Mouse (Mus musculus) kidney, postnatal 0 days (tissue): ENCODE data around the gene Hist1h1c. TPM values are rescaled to one million over a fixed set of nuclear protein-coding genes. Genes with fewer than 3 reads are reported as not detected.
"Not testable (repeated sequence)": the region's sequence is repeated elsewhere in the genome, so short reads cannot be mapped to it uniquely, and the experiment has no call there.

Experiments
- ATAC-seq: fragments of 200-750 bp; cut with Nextera tagmentation; replicated peaks from 2 replicates; pipeline ENCODE4 v1.8.0; 2017; ENCODE audit warnings: low read depth, moderate number of reproducible peaks, moderate TSS enrichment, moderate library complexity; ENCODE audit not compliant: low FRiP score
- DNase-seq: peaks from one replicate; pipeline ENCODE4 v3.0.0-alpha.2; 2016; ENCODE audit warnings: low spot score
- H3K27ac ChIP-seq: fragments of 300-500 bp; sonication (generic); 2 replicates; pipeline ENCODE4 v1.5.1; 2014; ENCODE audit warnings: mild to moderate bottlenecking
- H3K27me3 ChIP-seq: fragments of 300-500 bp; sonication (generic); 2 replicates; pipeline ENCODE4 v1.6.1; 2014; ENCODE audit warnings: low read length, mixed read lengths; ENCODE audit not compliant: insufficient read depth
- H3K36me3 ChIP-seq: fragments of 300-500 bp; sonication (generic); 2 replicates; pipeline ENCODE4 v1.6.1; 2014; ENCODE audit warnings: low read length, mixed read lengths; ENCODE audit not compliant: insufficient read depth
- H3K4me1 ChIP-seq: fragments of 300-500 bp; sonication (generic); replicated peaks from 2 replicates; pipeline ENCODE4 v1.6.1; 2014; ENCODE audit warnings: antibody characterized with exemption, low read length, mixed read lengths; ENCODE audit not compliant: insufficient read depth
- H3K4me2 ChIP-seq: fragments of 300-500 bp; sonication (generic); 2 replicates; pipeline ENCODE4 v1.6.1; 2014; ENCODE audit warnings: mild to moderate bottlenecking, low read length, moderate library complexity, mixed read lengths
- H3K4me3 ChIP-seq: fragments of 300-500 bp; sonication (generic); replicated peaks from 2 replicates; pipeline ENCODE4 v1.5.1; 2014; ENCODE audit warnings: low read depth, low read length
- H3K9ac ChIP-seq: fragments of 300-500 bp; sonication (generic); 2 replicates; pipeline ENCODE4 v1.6.1; 2014; ENCODE audit warnings: low read depth, low read length
- H3K9me3 ChIP-seq: fragments of 300-500 bp; sonication (generic); replicated peaks from 2 replicates; pipeline ENCODE4 v1.6.1; 2016; ENCODE audit warnings: low read length, inconsistent platforms, mixed read lengths
- CTCF ChIP-seq: IDR thresholded peaks from 2 replicates; pipeline ENCODE4 v1.5.1; 2016; ENCODE audit warnings: antibody characterized with exemption, low read depth, mild to moderate bottlenecking, moderate library complexity
- WGBS: fragments of 180-500 bp; shearing (Covaris S2); extraction: QIAGEN DNeasy Blood & Tissue Kit; methylation state at CpG from one replicate; pipeline ENCODE4 v1.1.7; 2014; 5-methylcytosine and 5-hydroxymethylcytosine counted together
- polyA plus RNA-seq: library from polyadenylated mRNA; unstranded; fragments of >200 nt; fragmentation: Nextera tagmentation; extraction: Ambion mirVana; gene quantifications from 2 replicates; pipeline ENCODE4 v1.2.1, GENCODE M21; 2015

The Hist1h1c gene
- polyA plus RNA-seq, 1 experiment from 2014 or later = 41.0 TPM

- ATAC-seq = peak; percentile 70
- DNase-seq = peak; percentile 93
- Histone ChIP-seq H3K27ac (peak overlapping the region; percentile 83), H3K36me3 (no peaks in the 10 kb centered on the region), H3K9me3 (no peaks in the 10 kb centered on the region), H3K4me2 (peak overlapping the region; percentile 57), H3K27me3 (no peaks in the 10 kb centered on the region), H3K4me3 (peak overlapping the region; percentile 41), H3K9ac (peak overlapping the region; percentile 63), H3K4me1 (no peaks in the 10 kb centered on the region)
- TF ChIP-seq CTCF = peak; percentile 86
- under 1% methylated on average over 22 of the region's 32 CpGs for WGBS
Measured at GRCm38 (mm10) chr13:23697491-23698299, 40.9 kb upstream of the Hist1h1c start.

GRCm38 (mm10) chr13:23698300-23698693 is 40.3 kb upstream of the Hist1h1c start, which contains the start of gene Hist1h4c:
Hist1h4c (minus strand) TSS chr13:23698454.
- Histone ChIP-seq H3K9me3 (no peaks in the 10 kb centered on the region), H3K27me3 (no peaks in the 10 kb centered on the region), H3K27ac (peak within 1 kb of the TSS; percentile 83), H3K4me3 (peak within 1 kb of the TSS; percentile 41), H3K36me3 (no peaks in the 10 kb centered on the region), H3K4me1 (no peaks in the 10 kb centered on the region), H3K9ac (peak within 1 kb of the TSS; percentile 63), H3K4me2 (peak within 1 kb of the TSS; percentile 57)
- under 1% methylated on average over 22 of the region's 22 CpGs for WGBS
- ATAC-seq (peak; percentile 92), DNase-seq (peak; percentile 99)
- peak; percentile 24; the same call in 1 of the 2 replicates for TF ChIP-seq CTCF

- no peak overlapping the region for H3K4me3 ChIP-seq
- H3K4me1 ChIP-seq = no peaks in the 10 kb centered on the region
- ATAC-seq = no peak
- H3K27me3 ChIP-seq = no peaks in the 10 kb centered on the region
- H3K27ac ChIP-seq = peak overlapping the region; percentile 71; the same call in 1 of the 2 replicates
- H3K4me2 ChIP-seq = peak overlapping the region; percentile 41
- no peaks in the 10 kb centered on the region for H3K36me3 ChIP-seq
- no peaks in the 10 kb centered on the region for H3K9me3 ChIP-seq
- H3K9ac ChIP-seq = no peak overlapping the region
- 64% methylated on average over 6 of the region's 6 CpGs for WGBS
- no peak for DNase-seq
- no peak for TF ChIP-seq CTCF
Measured at GRCm38 (mm10) chr13:23698996-23699395, 39.6 kb upstream of the Hist1h1c start.

GRCm38 (mm10) chr13:23699767-23700166 is 38.8 kb upstream of the Hist1h1c start:
- Histone ChIP-seq H3K9me3 (no peaks in the 10 kb centered on the region), H3K4me2 (no peak overlapping the region), H3K4me3 (no peak overlapping the region), H3K27me3 (no peaks in the 10 kb centered on the region), H3K9ac (no peak overlapping the region), H3K27ac (no peak overlapping the region), H3K4me1 (no peaks in the 10 kb centered on the region), H3K36me3 (no peaks in the 10 kb centered on the region)
- ATAC-seq (no peak), DNase-seq (no peak)
- WGBS = 72% methylated on average over 3 of the region's 3 CpGs
- no peak for TF ChIP-seq CTCF

- 27% methylated on average over 8 of the region's 8 CpGs for WGBS
- ATAC-seq = peak; percentile 69
- Histone ChIP-seq H3K9me3 (no peaks in the 10 kb centered on the region), H3K4me2 (no peak overlapping the region), H3K27ac (no peak overlapping the region), H3K4me3 (no peak overlapping the region), H3K4me1 (no peaks in the 10 kb centered on the region), H3K36me3 (no peaks in the 10 kb centered on the region), H3K27me3 (no peaks in the 10 kb centered on the region), H3K9ac (no peak overlapping the region)
- peak; percentile 89 for TF ChIP-seq CTCF
- DNase-seq = peak; percentile 94
Measured at GRCm38 (mm10) chr13:23700786-23701520, 37.7 kb upstream of the Hist1h1c start.

GRCm38 (mm10) chr13:23702220-23702619 is 36.4 kb upstream of the Hist1h1c start:
- H3K9ac ChIP-seq = no peak overlapping the region
- H3K4me2 ChIP-seq = no peak overlapping the region
- 80% methylated on average over 4 of the region's 4 CpGs for WGBS
- TF ChIP-seq CTCF = no peak
- H3K4me3 ChIP-seq = no peak overlapping the region
- no peaks in the 10 kb centered on the region for H3K27me3 ChIP-seq
- ATAC-seq (no peak), DNase-seq (no peak)
- no peaks in the 10 kb centered on the region for H3K36me3 ChIP-seq
- H3K4me1 ChIP-seq = no peaks in the 10 kb centered on the region
- no peaks in the 10 kb centered on the region for H3K9me3 ChIP-seq
- H3K27ac ChIP-seq = no peak overlapping the region

GRCm38 (mm10) chr13:23702801-23703200 is 35.8 kb upstream of the Hist1h1c start:
- WGBS = 57% methylated on average over 2 of the region's 2 CpGs
- not testable (repeated sequence) for ATAC-seq, H3K4me3 ChIP-seq, DNase-seq, H3K27me3 ChIP-seq, H3K4me2 ChIP-seq, H3K9me3 ChIP-seq, H3K36me3 ChIP-seq, H3K27ac ChIP-seq, H3K9ac ChIP-seq, H3K4me1 ChIP-seq
